ENCODE assay signal across 8 mouse cellular contexts in the genomic region with DNA sequence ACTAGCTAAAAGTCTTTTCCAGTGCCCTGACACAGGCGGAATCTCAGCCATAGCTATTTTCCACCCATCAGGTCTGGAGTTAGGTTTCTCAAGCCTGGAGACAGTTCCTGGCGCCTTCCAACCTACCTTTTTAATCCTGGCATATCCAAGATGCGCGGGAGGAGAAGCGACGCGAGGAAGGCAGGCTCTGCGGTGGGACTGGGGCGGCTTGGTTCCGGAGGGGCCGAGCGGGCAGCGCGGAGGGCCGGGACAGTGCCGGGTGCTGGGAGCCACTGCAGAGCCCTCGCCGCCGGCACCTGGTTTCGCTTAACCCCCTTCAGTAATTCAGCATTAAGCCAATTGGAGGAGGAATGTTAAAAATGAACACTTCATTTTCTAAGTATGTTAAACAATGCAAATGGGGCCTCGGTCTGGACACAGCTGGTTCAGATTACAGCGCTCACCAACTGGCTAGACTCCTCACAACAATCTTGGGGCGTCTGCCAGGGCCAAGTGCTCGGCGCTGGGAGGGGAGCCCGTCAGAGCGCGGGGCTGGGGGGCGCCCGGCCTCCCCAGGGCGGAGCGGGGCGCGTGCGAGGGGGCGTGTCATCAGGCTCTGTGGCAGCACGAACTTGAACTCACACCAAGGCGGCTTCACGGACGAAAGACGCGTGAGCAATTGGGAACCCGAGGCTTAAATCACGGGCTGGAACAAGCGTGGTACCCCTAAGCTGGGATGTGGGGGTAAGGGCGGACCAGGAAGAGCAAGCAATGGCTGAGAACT. TPM values are rescaled to one million over a fixed set of nuclear protein-coding genes. Genes with fewer than 3 reads are reported as not detected.
A peak's percentile ranks its signal among the peaks of the same experiment; 100 is the strongest.
DNase-seq lines count a peak whose midpoint lies in the region; ATAC-seq and TF ChIP-seq lines count a peak whose summit lies in the region.

TSS of gene Fbln5 (minus strand) at position 448 of the 763 bp plus-strand sequence.

- H3K4me3 ChIP-seq in ES-E14 (ENCODE audit: insufficient read depth in 1 of 2, low read depth in 1 of 2, low read length in 2 of 2, poor library complexity in 1 of 2, severe bottlenecking in 1 of 2): peak within 1 kb of the TSS; percentile 50 to 52
- H3K4me3 ChIP-seq in hindbrain, embryonic 11.5 days (ENCODE audit: low read depth, low read length): peak within 1 kb of the TSS; percentile 32

- no peak for DNase-seq in ES-E14 (ENCODE audit: low read depth, low spot score)
- DNase-seq in adrenal gland, postnatal 25 days: peak; percentile 42
- peak; percentile 80 for DNase-seq in forelimb bud, embryonic 11.5 days (ENCODE audit: low read depth, low spot score)
- DNase-seq in hindbrain, embryonic 11.5 days (ENCODE audit: low spot score): peak; percentile 58
- peak; percentile 27 for DNase-seq in left cerebral cortex, postnatal 4 days
- DNase-seq in splenic B cell, adult 2 months (ENCODE audit: low read depth, low spot score): peak; percentile 2
- DNase-seq in layer of hippocampus, adult 8-10 months (ENCODE audit: low spot score in 2 of 2): no peak

- in situ Hi-C loops in ES-E14 (cut with MboI; ENCODE audit: low sequenced_read_pairs in 2 of 2, unreplicated experiment in 2 of 2): no loop called here

- ATAC-seq in hindbrain, embryonic 11.5 days (ENCODE audit: low FRiP score): peak; percentile 80
- peak; percentile 40 for ATAC-seq in megakaryocyte-erythroid progenitor cell, adult 5-6 weeks (replicated peaks; ENCODE audit: low FRiP score, low TSS enrichment, poor library complexity, severe bottlenecking)

- H3K4me1 ChIP-seq in ES-E14 (ENCODE audit: control insufficient read depth in 2 of 2, insufficient read depth in 2 of 2, low read length in 2 of 2, poor library complexity in 1 of 2): peaks cover 0 to 3% of the 10 kb centered on the region in 2 experiments; a peak in 1 of 4 replicates
- no peaks in the 10 kb centered on the region; the same call in 1 of the 2 replicates for H3K4me1 ChIP-seq in hindbrain, embryonic 11.5 days (replicated peaks; ENCODE audit: control insufficient read depth, insufficient read depth, low read length)

- no peak within 1 kb of the TSS for H3K27ac ChIP-seq in ES-E14 (ENCODE audit: insufficient read depth, low read depth, low read length, poor library complexity, severe bottlenecking)
- H3K27ac ChIP-seq in hindbrain, embryonic 11.5 days (ENCODE audit: low read depth, low read length): no peak within 1 kb of the TSS

- H3K27me3 ChIP-seq in hindbrain, embryonic 11.5 days (ENCODE audit: control insufficient read depth, insufficient read depth, low read length): peaks cover 5% of the 10 kb centered on the region
- H3K27me3 ChIP-seq in splenic B cell, adult 2 months (ENCODE audit: control insufficient read depth, insufficient read depth, low read length, poor library complexity, severe bottlenecking): no peaks in the 10 kb centered on the region

- no peaks in the 10 kb centered on the region for H3K36me3 ChIP-seq in ES-E14 (ENCODE audit: control insufficient read depth, insufficient read depth, low read length, poor library complexity, severe bottlenecking)
- H3K36me3 ChIP-seq in hindbrain, embryonic 11.5 days (ENCODE audit: control insufficient read depth, insufficient read depth, low read length): no peaks in the 10 kb centered on the region
- no peaks in the 10 kb centered on the region for H3K36me3 ChIP-seq in splenic B cell, adult 2 months (ENCODE audit: control insufficient read depth, insufficient read depth, low read length, poor library complexity, severe bottlenecking)

- no peaks in the 10 kb centered on the region for H3K9me3 ChIP-seq in ES-E14 (ENCODE audit: control insufficient read depth, insufficient read depth, low read depth, low read length)
- no peaks in the 10 kb centered on the region for H3K9me3 ChIP-seq in hindbrain, embryonic 11.5 days (ENCODE audit: control insufficient read depth, low read length)

- H3K4me2 ChIP-seq in hindbrain, embryonic 11.5 days (replicated peaks; ENCODE audit: low read depth, low read length): peak within 1 kb of the TSS; percentile 64

- H3K9ac ChIP-seq in ES-E14 (ENCODE audit: insufficient read depth, low read depth, low read length, poor library complexity, severe bottlenecking): peak within 1 kb of the TSS; percentile 14; the same call in 1 of the 2 replicates
- H3K9ac ChIP-seq in hindbrain, embryonic 11.5 days (ENCODE audit: low read depth, low read length): peak within 1 kb of the TSS; percentile 25

- intact Hi-C loops in left cerebral cortex, postnatal 4 days (cut with DNase I): no loop called here

- under 1% methylated on average over 46 of the region's 46 CpGs for WGBS in hindbrain, embryonic 11.5 days

TF ChIP-seq in ES-E14, 5 proteins besides CTCF, POLR2A, EP300 and RAD21:
- no peak for TF ChIP-seq CHD2 (IDR thresholded peaks at IDR 0.05; ENCODE audit: low read depth, low read length)
- TF ChIP-seq ZNF384 (IDR thresholded peaks at IDR 0.05; ENCODE audit: low read depth, low read length): no peak
- TF ChIP-seq HCFC1 (IDR thresholded peaks at IDR 0.05; ENCODE audit: borderline replicate concordance, insufficient read depth, low read length): no peak
- no peak for TF ChIP-seq MAFK (IDR thresholded peaks at IDR 0.05; ENCODE audit: insufficient read depth, low read depth, low read length)
- TF ChIP-seq ZC3H11A (IDR thresholded peaks at IDR 0.05; ENCODE audit: borderline replicate concordance, low read depth, low read length): no peak

RNA-seq across cellular contexts. Expression of gene Fbln5, which starts in this region (rescaled TPM):
- 0.63 and 0.76 TPM in 2 replicates for total RNA-seq in ES-E14 (2012; rRNA removed)
- total RNA-seq in adrenal gland, postnatal 25 days (2021): 50.9 and 55.6 TPM in 2 replicates
- 11.9 and 15.7 TPM in 2 replicates for polyA plus RNA-seq in hindbrain, embryonic 11.5 days (2014; fragmentation: Nextera tagmentation; extraction: Ambion mirVana)
- total RNA-seq in left cerebral cortex, postnatal 4 days (2021): 1 to 10 TPM; 9.2 TPM
- total RNA-seq in megakaryocyte-erythroid progenitor cell, adult 5-6 weeks (2014; fragmentation: Nextera tagmentation): not detected in 2 replicates
- total RNA-seq in megakaryocyte-erythroid progenitor cell, adult 5-6 weeks (2017): not detected in 2 replicates
- 1 to 10 TPM; 4.7 to 7.6 (median 6.0) TPM for total RNA-seq in layer of hippocampus, adult 8-10 months (2022)

Comparison
In these comparisons a context has a peak if more than half of its experiments do, and no peak if none do; other contexts are left out.
1. Peak in ATAC-seq in megakaryocyte-erythroid progenitor cell, adult 5-6 weeks; RNA of the gene not detected or under 1 TPM.
2. DNase-seq: peak in adrenal gland, postnatal 25 days (single experiment), forelimb bud, embryonic 11.5 days (single experiment), hindbrain, embryonic 11.5 days (single experiment), left cerebral cortex, postnatal 4 days (single experiment) and splenic B cell, adult 2 months (single experiment); none in ES-E14 (single experiment) and layer of hippocampus, adult 8-10 months (0 of 2).